Mouse (Mus musculus) spleen, adult 2 months (tissue): ENCODE data around the gene Sec63.

Experiments
- CTCF ChIP-seq: fragments of 200-500 bp; IDR thresholded peaks from 2 replicates; pipeline ENCODE4 v1.5.1; 2011; ENCODE audit warnings: mild to moderate bottlenecking, inconsistent platforms; ENCODE audit not compliant: insufficient read depth, insufficient read length, insufficient replicate concordance; ENCODE audit errors: extremely low read depth
- POLR2A ChIP-seq: fragments of 200-500 bp; IDR thresholded peaks from 2 replicates; pipeline ENCODE4 v1.6.1; 2011; ENCODE audit warnings: low read depth, low read length, inconsistent platforms

- no peak for TF ChIP-seq CTCF
- TF ChIP-seq POLR2A: no peak
These were observed 39.2 kb upstream of the Sec63 start for GRCm38 (mm10) chr10:42722116-42722515.
